Mouse (Mus musculus): ENCODE data around the gene 1700016C15Rik.
A peak's percentile ranks its signal among the peaks of the same experiment; 100 is the strongest.

The 1700016C15Rik gene

DNA sequence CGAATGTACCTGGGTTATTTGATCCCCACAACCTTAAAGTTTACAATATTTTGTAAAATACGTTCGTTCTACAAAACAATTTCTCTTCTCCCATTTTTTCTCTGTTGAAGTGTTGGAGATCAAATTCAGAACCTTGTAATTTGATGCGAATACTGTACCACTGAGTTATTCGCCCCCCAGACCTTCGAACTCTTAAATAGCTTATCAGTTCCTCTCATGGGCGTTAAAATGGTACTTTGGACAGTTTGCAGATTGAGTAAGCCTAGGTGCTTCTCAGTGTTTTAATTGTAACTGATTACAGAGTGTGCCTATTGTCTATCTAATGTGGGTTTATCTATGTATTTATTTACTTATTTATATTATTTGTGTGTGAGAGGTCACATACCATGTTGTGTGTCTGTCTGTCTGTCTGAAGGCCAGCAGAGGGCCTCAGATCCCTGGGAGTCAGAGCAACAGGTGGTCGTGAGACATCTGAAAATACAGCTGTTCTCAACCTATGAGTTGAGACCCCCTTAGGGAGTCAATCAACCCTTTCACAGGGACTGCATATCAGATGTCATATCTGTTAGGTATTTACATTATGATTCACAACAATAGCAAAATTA is 67.6 kb downstream of the 1700016C15Rik start:
- peak in 1 of 2 experiments; percentile 7 for DNase-seq
